Mouse (Mus musculus) gastrocnemius, postnatal 4 days (tissue): Measurements from ENCODE around the gene Lcp2. TPM values are rescaled to one million over a fixed set of nuclear protein-coding genes. Genes with fewer than 3 reads are reported as not detected.

Experiments
- DNase-seq, 2 experiments: peaks; one replicate each; pipeline ENCODE4 v3.0.0; 2021 to 2022; ENCODE audit warnings: low spot score in 2 of 2, mixed read lengths in 2 of 2
- long read RNA-seq, 2 experiments: library from polyadenylated mRNA; stranded (forward); transcript quantifications; one replicate each; pipeline ENCODE4 v2.0.0; 2021
- total RNA-seq, 2 experiments: library from RNA; stranded (reverse); gene quantifications; 2 replicates each; pipeline ENCODE4 v1.2.3; 2021

Lcp2 gene
- 1 to 10 TPM; 3.3 to 3.4 TPM for total RNA-seq
- long read RNA-seq, experiment 1: 0 reads
- long read RNA-seq, experiment 2: 0 reads

GRCm38 (mm10) chr11:34046767-34047541 is at the start of gene Lcp2:
Gene Lcp2 (plus strand): TSS chr11:34046920.
- no peak for DNase-seq

- DNase-seq: no peak
These were observed 48.5 kb upstream of the Lcp2 start for GRCm38 (mm10) chr11:33998244-33998643.

- DNase-seq: no peak
These were observed 46.3 kb upstream of the Lcp2 start for GRCm38 (mm10) chr11:34000416-34000815.

- DNase-seq: peak in 1 of 2 experiments; percentile 36
These were observed 44.7 kb upstream of the Lcp2 start for GRCm38 (mm10) chr11:34001938-34002592.

GRCm38 (mm10) chr11:34002593-34002965 is 44.1 kb upstream of the Lcp2 start:
- DNase-seq: no peak

GRCm38 (mm10) chr11:34007616-34008015 is 39.1 kb upstream of the Lcp2 start:
- DNase-seq: no peak

- no peak for DNase-seq
These were observed 38.5 kb upstream of the Lcp2 start for GRCm38 (mm10) chr11:34008214-34008613.

GRCm38 (mm10) chr11:34008702-34009101 is 38.0 kb upstream of the Lcp2 start:
- DNase-seq: peak; percentile 26 to 28

GRCm38 (mm10) chr11:34009316-34010087 is 37.2 kb upstream of the Lcp2 start:
- DNase-seq: no peak

GRCm38 (mm10) chr11:34010133-34010858 is 36.4 kb upstream of the Lcp2 start:
- no peak for DNase-seq

- peak in 1 of 2 experiments; percentile 22 for DNase-seq
These were observed 35.9 kb upstream of the Lcp2 start for GRCm38 (mm10) chr11:34010859-34011172.

- no peak for DNase-seq
These were observed 34.6 kb upstream of the Lcp2 start for GRCm38 (mm10) chr11:34012007-34012652.

- DNase-seq: no peak
These were observed 21.6 kb upstream of the Lcp2 start for GRCm38 (mm10) chr11:34025091-34025490.

- DNase-seq: no peak
These were observed 17.1 kb upstream of the Lcp2 start for GRCm38 (mm10) chr11:34029658-34030057.

- no peak for DNase-seq
These were observed 15.5 kb upstream of the Lcp2 start for GRCm38 (mm10) chr11:34031015-34031805.

- no peak for DNase-seq
These were observed 12.7 kb upstream of the Lcp2 start for GRCm38 (mm10) chr11:34034008-34034505.

GRCm38 (mm10) chr11:34034794-34035193 is 11.9 kb upstream of the Lcp2 start:
- DNase-seq: no peak

- DNase-seq: no peak
These were observed 10.6 kb upstream of the Lcp2 start for GRCm38 (mm10) chr11:34035909-34036658.

- no peak for DNase-seq
These were observed 6.7 kb upstream of the Lcp2 start for GRCm38 (mm10) chr11:34040061-34040460.
